Mouse (Mus musculus): Measurements from ENCODE around the gene Tcirg1.

Gene Tcirg1

DNA sequence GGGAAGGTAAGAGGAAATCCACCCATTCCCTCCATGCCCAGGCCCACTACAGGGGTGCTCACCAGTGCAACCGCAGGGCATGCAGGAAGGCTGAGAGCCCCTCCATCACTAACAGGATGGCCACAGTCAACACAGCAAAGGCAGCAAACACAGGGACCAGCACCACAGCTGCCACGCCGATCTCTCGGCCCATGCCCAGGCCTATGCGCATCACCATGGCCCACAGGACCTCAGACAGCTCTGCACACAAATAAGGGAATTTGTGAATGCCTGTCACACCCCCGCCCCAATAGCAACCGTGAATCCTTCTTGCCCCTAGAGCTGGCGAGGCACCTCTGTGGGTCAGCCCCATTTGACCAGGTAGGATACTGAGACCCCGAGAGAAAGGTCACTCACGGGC lies 10.7 kb downstream of the Tcirg1 start:
- DNase-seq = no peak

DNA sequence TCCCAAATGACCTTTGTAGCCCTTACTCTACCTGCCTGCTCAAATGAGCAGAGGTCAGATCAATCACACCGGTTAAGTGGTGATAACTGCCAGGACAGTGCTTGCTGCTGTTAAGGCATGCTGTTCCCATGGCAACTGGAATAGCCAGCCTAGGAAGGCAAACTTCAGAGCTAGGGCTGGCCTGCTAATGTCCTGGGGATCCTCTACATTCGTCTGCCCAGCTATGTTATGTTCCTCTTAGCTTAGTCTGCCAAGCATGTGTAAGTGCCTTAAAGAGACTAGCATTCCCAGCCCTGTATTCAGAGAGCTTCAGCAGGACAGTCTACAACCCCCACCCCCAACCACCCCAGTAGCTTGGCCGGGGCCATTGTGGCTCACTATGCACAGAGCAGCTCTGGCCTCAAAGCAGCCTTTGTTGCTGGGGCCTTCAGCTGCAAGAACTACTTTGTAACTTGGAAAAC lies 11.7 kb downstream of the Tcirg1 start:
- no peak for DNase-seq

DNA sequence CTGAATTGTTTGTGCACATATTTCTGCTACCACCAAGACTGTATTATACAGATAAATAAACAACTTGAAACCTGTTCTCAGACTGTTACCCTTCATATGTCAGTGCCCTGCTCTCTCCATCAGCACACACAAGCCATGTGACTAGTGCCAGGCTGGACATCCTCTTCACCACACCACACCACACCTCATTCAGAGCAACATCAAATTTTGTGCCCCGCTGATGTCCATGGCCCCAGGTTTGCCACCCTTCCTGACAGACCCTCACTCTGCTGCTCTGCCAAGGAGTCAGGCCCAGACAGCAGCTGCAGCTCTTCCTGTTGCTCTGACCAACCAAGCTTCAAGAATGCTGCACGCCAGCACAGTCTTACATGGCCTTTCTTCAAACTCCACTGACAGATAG lies 12.6 kb downstream of the Tcirg1 start:
- DNase-seq = no peak

DNA sequence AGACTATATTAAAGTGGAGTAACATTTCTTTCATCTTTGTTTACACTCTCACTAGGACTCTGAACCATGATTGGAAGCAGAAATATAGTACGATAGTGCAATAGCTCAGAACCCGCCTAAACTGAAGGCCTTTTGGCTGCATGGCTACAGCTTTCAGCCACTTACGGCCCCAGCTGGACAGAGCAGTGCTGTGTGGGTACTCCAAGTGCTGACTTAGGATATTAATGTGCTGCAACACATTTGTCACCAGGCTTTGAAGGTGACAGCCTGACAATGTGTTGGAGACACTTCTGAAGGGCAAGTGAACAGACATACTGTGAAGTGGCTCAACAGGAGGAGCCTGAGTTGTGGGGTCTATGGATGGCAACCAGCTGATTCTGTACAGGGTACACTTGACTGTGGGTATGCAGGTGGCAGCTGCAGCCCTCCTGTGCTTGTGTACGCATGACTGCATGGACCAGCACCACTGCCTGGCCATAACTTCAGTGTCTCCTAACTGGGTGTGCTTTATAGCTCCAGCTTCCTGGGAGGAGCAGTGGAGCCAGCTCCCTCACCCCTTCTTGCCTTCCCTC lies 13.3 kb downstream of the Tcirg1 start:
- DNase-seq = no peak

DNA sequence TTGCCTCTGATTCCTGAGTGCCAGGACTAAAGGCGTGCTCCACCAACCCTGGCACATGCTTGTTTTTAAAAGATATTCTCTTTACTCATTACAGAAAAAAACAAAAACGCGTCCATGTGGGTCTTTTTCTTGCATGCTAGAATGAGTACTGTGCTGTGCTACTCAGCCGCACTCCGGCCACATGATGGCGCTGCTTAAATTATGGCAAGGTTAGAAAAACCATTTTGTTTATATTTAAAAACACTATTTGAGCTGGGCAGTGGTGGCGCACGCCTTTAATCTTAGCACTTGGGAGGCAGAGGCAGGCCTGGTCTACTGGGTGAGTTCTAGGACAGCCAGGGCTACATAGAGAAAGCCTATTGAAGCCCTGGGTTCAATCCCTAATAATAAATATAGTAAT lies 16.8 kb downstream of the Tcirg1 start:
- no peak for DNase-seq

DNA sequence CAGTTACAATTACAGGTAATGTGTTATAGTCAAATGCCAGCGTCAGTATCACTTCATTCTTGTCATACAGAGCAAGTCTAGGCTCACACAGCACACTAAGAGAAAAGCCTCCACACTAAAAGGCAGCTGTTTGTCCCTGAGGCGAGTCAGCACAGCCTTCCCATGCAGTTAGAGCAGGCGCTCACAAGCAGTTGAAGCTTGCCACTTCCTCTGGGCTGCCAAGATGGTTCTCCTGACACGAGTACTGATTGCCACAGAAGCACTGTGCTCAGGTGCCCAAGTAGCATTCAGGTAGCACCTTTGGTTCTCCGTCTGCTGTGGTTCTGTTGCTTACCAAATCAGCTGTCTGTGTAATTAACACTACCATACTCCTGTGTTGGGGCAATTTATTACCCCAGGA lies 17.8 kb downstream of the Tcirg1 start:
- no peak for DNase-seq

DNA sequence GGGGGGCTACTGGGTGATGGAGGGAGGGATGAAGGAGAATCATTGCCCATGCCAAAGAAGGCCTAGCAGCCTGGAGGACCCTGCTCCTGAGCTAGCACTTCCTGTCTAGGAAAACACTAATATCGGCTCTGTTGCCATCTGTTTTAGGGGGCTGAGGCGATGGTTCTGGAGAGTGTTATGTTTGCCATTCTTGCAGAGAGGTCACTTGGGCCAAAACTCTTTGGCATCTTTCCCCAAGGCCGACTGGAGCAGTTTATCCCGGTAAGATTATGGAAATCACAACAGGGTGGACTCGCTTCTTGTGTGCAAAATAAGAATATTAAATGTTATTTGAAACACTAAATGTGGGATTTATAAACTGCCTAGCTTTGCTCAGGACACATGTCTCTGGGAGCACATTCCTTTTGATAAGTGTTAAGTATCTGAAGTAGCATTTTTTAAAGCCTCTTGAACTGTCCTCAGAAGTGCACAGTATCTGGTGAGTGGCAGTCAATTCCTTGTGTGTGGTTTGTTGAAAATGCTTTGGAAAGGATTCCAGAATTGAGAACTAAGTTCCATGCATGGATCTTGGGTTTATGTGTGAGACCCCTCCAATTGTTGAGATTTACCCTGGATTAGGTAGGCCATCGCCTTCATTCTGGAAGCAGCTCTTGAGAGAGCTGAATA lies 22.5 kb downstream of the Tcirg1 start:
- DNase-seq = no peak

DNA sequence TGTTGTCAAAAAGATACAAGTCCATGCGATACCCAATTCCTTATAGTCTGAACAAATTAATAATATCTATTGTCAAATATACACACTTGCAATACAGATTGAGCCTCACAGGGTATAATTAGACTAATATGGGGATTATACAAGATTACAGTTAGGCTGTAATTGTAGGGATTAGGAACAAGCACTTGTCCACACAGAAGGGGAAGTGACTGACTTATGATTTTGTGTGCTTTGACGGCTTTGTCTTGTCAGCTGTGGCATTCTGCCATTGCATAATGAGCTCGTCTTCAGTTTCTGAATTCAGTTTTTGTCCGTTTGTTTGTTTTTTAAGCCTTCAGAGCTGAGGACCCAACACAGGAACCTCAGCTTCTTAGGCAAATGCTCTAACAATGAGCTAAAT lies 24.7 kb downstream of the Tcirg1 start:
- no peak for DNase-seq

DNA sequence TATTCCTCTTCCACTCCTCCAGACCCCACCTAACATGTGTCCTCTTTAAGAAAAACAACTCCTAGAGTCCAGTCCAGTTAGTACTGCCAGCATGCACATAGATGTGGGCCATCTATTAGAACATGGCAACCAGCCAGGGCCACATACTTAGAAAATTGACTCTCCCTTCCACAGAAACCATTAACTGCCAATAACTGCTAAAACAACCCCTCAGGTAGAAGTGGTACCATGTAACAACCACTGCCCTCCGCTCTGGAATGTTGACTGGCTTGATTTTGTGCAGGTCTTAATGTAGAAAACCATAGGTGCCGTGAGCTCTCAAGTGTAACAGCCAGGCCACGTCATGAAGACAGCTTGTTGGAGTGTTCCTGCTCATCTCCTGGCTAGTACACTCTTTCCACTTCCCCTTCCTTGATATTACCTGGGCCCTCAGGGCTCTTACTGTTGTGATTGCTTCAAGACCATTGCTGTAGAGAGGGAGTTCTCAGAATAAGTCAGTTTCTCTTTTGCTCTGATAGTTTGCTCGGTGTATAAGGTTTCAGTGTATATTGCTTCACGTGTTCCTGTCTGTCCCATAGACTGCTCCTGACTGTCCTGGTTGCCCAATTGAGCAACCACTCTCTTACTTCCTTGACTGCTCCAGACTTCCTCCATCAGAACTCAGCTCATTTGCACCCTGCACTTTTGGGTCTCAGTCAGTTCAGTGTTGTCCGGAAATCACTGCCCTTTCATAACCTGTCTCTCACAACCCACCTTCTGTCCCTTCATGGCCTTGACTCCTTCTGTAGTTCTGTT lies 26.7 kb downstream of the Tcirg1 start:
- no peak for DNase-seq

DNA sequence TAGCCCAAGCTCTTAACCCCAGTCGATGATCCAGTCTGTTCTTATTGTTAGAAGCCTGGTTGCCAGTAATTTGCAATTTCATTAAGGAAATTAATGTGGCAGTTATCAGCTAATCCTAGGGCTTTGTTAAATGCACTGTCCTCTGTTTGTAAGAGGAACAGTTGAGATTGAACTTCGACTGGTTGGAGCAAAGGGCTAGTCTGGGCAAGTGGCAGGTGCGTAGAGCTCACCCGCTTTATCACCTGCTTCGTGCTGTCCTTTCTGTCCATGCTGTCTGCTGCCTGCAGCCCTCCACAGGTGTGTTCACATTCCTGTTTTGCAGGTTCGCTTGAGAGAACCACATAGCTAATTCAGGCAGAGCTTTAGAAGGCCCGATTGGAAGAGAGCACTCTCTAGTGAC lies 31.9 kb downstream of the Tcirg1 start:
- no peak for DNase-seq

DNA sequence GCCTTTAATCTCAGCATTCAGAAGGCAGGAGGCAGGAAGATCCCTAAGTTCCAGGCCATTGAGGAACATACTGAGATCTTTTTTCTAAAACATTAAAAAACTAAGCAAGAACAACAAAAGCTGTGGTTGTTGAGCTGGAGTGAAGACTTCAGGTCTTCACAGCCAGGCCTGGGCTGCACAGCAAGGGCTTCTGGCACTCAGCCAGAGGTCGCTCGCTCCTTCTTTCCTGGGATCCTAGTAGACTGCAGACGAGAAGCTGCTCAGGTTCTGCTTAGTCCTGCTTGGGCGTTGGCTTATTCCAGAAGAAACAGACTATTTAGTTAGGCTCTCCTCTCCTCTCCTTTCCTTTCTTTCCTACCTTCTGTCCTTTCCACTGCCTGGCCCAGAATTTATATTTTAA lies 34.6 kb downstream of the Tcirg1 start:
- DNase-seq = no peak

DNA sequence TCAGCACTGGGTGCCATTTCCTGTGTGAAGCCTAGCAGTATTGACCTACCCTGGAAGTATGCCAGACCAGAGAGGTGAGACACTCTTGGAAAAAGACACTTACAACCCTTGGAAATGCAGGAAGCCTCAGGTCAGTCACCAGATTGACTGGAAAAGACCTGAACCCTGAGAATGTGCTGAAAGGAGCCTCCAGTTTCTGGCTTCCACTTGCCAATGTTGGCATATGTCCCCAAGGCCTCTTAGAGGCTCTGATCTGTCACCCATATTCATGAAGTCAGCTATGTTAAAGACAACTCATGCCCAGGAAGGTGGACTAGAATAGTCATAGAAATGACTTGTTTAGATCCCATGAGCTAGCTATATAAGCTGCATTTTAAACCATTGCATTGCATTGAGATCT lies 35.5 kb downstream of the Tcirg1 start:
- DNase-seq = no peak

DNA sequence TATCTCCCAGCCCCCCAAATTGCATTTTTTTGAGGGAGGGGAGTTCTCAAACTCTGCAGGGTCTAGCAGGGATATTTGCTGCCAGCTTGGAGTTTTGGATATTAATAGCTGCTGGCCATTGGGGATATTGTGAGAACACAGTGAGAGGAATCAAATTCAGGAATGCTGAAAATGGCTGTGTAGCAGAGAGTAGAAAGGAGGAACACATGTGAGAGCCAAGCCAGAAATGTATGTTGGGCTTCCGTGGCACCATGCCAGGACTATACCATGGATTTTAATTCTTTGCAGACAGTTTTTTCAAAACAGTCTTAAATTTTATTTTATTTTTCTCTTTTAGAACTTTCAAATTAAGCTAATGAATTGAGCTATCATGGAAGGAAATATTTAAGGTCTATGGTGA lies 38.6 kb downstream of the Tcirg1 start:
- DNase-seq = no peak

DNA sequence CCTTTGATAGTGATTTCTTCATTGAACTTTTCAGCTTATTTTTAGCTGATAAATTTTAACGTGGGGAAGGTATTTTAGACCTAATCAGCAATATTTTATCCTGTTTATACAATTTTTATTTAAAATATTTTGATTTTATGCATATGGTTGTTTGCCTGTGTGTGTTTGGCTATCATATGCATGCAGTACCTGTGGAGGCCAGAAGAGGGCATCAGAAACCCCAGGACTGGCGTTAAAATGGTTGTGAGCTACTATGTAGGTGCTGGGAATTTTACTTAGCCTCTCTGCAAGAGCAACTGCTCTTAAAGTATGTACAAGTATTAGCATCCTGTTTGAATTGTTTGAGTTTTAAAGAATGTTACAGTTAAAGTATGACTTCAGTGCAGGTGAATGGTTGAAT lies 42.0 kb downstream of the Tcirg1 start:
- no peak for DNase-seq

DNA sequence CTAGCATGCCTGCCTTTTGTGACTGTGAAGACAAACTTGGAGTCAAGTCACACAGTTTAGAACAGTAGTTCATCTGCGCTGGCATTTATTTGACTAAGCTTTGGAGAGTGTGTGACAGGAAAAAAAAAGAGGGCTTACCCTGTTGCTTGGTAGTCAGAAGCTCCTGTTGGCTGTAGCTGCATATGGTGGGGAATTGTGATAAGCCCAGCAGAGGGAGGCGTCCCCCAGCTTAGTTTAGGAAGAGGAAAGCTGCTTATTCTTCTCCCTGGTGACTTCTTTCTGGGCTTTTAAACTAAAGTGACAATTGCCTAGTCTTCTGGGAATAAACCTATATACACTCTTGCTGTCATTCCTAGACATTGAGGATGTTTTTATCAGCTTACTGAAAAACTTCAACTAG lies 44.2 kb downstream of the Tcirg1 start:
- DNase-seq = no peak

DNA sequence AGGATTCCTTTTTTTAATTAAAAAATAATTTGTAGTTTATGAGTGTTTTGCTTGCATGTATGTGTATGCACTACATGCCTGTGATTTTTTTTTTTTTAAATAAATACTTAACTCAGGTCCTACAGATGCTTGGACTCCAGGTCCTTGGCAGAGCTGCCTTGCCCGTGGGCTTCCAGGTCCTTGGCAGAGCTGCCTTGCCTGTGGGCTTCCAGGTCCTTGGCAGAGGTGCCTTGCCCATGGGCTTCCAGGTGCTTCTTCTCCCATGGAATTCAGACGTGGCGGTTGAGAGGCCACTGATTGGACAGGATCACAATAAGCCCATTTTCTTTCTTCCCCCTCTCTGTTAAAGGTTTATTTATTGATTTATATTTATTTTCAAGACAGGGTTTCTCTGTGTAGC lies 49.7 kb downstream of the Tcirg1 start:
- no peak for DNase-seq

DNA sequence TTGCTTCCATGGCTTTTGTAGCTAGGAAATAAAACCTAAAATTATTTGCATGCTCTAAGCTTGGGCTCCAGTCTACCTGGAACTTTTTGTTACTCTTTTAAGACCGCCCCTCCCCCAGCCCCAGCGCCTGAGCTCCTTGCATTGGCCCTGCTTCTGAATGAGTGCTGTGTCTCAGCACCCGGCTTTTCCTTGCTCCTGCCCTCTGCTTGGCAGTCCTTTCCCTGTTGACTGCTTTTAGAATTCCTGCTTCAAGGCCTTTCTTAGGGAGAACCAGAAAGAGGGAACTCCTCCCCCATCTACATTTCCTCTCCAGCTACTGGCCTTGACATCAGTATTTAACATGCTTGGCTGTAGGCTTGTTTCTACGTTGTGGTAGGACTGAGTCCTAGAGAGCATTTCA lies 51.3 kb downstream of the Tcirg1 start:
- DNase-seq = no peak

DNA sequence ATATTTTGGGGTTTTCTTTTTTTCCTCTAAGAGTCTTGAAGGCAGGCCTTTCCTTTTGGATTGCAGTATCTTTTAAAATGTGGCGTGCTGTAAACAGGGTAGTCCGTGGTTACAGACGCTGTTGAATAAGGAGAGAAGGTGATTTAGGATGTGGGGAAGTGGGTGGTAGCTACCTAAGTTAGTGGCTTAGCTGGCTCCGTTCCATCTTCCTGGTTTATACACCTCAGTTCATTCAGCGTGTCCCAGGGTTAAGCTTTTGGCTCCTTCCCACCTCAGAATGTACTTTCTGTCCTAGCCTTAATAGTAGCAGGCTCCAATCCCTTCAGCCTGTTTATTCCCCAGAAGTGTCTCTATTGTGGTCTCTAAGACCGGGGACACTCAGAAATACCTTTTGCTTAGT lies 51.8 kb downstream of the Tcirg1 start:
- DNase-seq = no peak

DNA sequence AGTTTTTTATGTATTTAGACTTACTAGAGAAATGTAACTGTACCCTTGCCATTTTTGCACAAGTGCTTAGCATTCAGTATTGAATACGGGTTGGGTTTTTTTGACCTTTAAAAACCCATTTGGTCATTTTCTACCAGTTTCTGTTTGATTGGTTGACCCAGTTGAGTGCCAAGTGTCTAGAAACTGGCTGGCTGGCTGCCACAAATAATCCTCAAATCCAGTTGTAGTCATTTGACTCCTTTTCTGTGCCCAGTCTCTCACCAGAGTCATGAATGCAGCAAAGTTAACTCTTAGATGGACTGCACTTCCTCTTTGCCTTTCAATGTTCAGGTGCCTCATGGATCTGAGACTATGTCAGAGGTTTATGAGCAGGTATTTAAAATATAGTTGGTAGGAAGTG lies 53.0 kb downstream of the Tcirg1 start:
- no peak for DNase-seq

DNA sequence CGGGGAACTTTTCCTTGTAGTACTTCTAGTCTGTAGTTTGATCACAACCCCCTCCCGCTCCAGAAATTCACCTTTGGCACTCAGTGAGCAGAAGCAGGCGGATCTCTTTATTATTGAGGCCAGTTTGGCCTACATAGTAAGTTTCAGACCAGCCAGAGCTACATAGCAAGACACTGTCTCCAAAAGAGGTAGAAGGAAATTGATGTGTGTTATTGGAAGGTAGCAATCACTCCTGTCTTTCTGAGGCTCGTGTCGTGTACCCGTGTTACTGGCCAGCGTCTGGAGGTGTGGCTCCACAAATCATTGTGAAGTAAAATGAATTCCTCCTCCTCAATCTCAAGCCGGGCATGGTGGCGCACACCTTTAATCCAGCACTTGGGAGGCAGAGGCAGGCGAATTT lies 53.8 kb downstream of the Tcirg1 start:
- DNase-seq = no peak

DNA sequence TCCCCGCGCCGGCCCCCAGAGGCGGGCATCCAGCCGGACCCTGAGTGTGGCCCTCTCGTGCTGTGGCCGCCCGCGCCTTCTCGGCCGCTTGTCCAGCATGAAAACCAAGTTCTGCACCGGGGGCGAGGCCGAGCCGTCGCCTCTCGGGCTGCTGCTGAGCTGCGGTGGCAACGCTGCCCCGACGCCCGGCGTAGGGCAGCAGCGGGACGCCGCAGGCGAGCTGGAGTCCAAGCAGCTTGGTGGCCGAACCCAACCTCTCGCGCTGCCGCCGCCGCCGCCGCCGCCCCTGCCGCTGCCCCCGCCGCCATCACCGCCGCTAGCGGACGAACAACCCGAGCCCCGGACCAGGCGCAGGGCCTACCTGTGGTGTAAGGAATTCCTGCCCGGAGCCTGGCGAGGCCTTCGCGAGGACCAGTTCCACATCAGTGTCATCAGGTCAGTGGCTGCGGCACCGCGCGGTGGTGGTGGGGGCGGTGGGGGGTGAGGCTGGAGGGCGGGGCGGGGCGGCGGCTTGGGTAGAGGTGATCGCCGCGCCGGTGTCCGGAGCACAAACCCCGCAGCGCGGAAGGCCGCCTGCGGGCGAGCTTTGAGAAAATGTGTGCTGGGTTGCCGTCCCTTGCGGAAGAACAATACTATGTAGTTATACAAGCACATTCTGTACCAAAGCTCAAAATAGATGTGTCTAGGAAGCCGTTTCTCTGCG lies 54.8 kb downstream of the Tcirg1 start:
- peak; percentile 65 for DNase-seq

DNA sequence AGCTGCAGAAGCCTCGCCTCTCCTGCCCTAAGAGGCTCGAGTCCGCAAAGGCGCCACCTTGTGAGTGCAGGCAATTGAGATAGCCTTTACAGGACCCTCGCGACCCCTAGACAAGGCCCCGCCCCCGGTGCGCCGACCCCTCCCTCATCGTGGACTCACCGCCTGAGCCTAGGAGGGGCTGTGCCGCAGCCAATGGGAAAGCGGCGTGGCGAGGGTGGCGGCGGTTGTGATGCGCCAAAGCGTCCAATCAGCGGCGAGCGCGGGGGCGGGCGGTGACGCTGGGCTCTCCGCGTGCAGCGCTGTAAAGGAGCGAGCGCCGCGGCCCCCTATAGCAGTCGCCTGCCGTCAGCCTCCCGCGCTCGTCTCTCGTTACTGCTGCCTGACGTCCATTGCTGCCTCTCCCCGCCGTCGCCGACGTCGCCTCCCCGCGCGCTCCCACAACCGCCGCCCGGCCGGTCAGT lies 55.4 kb downstream of the Tcirg1 start, which contains the start of gene Chka:
Gene Chka (plus strand): TSS at position 272 of the 461 bp plus-strand sequence.
- peak; percentile 97 for DNase-seq

DNA sequence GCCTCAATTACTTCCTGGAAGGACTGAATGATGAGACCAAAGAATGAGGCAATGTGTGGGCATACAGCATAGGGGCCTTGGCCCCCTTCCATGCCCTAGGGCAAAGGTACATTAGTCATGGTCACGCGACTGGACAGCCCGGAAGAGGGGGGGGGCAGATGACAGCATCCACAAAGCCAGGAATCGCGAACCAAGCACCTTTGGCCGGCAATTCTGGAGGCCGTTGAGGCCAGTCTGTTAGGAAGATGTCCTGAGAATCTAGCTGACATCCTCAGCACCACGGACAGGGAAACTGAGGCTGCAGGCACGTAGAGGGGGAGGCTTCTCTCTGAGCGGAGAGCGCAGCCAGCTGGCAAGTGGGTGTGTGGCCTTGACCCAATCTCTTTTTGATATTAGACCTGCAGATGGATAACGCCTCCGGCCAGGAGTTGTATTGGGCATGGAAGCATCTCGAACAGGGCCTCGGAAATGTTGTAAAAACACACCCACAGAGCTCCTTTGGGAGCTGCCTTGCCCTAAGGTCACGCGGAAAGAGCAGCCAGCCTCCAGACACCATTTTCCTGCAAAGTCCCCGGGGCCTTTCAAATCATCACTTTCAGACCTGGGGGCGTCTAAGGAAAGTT lies 56.0 kb downstream of the Tcirg1 start:
- peak; percentile 60 for DNase-seq
